Mouse (Mus musculus): ENCODE measurements at regions not wholly inside any gene's neighbourhood (a gene's known extent, or its start where the extent isn't known, plus 50 kb on each side); places are given as distances from the start of the nearest gene placed in this dataset.

DNA sequence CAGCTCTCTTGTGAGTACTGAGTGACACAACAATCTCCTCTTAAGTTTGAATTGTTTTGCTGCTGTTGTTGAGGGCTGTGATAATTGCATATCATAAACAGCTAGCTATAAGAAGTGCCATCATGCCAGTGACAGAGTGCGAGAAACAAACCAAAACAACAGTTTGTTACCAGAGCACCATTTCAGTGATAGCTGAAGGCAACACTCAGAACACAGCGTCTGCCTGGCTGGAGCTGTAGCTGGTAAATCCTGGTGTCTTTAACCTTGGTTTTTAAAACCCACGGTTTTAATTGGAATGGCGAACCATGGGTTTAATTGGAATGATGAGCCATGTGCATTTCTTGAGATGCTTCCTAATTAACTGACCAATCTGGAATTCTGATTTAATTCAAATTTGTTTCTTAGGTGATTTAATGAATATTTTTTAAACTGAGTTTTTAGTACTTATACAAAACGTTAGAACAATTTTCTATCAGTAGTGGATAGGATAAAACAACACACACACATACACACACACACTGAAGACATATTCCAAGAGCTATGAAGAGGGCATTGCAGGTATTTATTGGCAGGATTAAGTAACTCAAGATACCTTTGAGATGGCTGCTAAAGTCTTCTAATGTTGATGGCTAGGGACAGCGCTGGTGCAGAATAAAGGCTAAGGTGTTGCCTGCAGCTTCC is 284.2 kb upstream of the Emcn start:
- Histone ChIP-seq H3K27ac (peak overlapping the region; percentile 68), H3K4me3 (no peak overlapping the region)
- no peak for TF ChIP-seq CTCF (IDR thresholded peaks at IDR 0.05)
- intact Hi-C loops (cut with DNase I): loop anchor here (5.0 kb wide), 1 partner anchor 156 kb away; no protein-coding TSS in a partner anchor
- no peak for DNase-seq (ENCODE audit: extremely low spot score in 1 of 2, low spot score in 2 of 2)

DNA sequence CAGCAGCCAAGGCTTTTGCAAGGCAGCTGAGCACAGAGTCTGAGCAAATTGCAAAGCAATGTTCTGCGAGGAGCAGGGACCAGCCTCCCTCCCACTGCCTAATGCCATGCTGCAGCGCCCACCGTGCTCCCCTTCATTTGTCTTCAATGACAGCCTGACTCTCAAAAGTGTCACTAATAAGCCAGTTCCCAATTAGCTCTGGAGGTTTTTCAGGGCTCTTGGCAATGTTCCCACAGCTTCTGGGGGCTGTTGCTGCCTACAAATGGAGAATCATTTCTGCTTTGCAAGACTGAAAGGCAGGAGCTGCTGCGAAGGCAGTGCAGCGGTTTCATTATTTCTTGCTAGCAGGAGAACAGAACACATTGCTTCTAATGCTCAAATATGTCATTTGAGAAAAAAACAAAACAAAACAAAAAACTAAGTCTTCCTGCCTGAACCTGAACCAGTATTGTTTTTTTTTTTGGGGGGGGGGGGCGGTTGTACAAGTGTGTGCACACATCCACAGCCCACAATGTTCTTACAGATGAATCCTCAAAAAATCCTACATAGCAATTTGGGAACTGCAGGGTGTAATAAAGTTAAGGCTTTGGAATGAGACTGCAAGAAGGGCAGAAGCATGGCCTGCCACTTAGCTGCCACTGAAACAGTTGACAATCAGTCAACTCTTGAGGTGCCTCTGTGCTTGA is 283.5 kb upstream of the Emcn start:
- no peak overlapping the region for H3K4me3 ChIP-seq
- peak overlapping the region; percentile 68 for H3K27ac ChIP-seq
- intact Hi-C loops (cut with DNase I): loop anchor here (5.0 kb wide), 1 partner anchor 155 kb away; no protein-coding TSS in a partner anchor
- no peak for TF ChIP-seq CTCF (IDR thresholded peaks at IDR 0.05)
- DNase-seq (ENCODE audit: extremely low spot score in 1 of 2, low spot score in 2 of 2): peak; percentile 67 to 83

DNA sequence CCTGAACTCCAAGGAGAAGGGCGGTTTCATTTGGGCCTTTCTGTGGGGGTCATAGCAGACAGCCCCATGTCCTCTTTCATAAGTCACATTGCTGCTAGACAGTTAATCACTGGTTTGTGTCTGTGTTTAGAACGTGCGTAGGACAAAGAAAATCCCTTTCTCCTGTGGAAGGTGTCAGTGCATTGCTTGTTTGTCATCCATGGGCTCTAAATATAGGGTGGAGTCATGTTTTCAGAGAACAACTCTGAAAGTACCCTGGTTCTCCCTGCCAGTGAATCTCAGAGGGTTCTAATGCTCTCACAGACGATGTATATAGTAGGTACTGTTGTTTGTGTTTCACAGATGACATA is 283.0 kb upstream of the Emcn start:
- no peak for DNase-seq (ENCODE audit: extremely low spot score in 1 of 2, low spot score in 2 of 2)
- no peak overlapping the region for H3K4me3 ChIP-seq
- peak overlapping the region; percentile 68 for H3K27ac ChIP-seq
- intact Hi-C loops (cut with DNase I): loop anchor here (5.0 kb wide), 1 partner anchor 154 kb away; no protein-coding TSS in a partner anchor
- no peak for TF ChIP-seq CTCF (IDR thresholded peaks at IDR 0.05)

DNA sequence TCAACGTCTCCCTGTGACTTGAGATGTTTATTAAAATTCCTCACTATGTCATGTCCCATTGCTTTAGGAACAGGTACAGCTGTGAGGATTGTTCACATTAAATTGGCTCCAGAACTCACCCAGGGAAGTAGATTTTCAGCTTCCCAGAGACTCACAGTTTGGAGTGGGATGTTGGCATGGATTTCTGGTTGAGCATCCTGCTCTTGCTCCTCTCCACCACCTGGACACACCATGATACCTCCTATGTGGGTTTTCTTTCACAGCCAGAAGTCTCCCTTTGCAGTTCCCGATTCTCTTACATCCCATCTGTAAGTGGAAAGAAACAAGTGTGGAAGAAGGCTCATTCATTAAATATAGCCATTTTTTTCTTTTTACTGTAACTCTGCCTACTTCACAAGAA is 278.8 kb upstream of the Emcn start:
- intact Hi-C loops (cut with DNase I): loop anchor here (10.0 kb wide), 1 partner anchor 353 kb away; no protein-coding TSS in a partner anchor
- no peak for DNase-seq (ENCODE audit: extremely low spot score in 1 of 2, low spot score in 2 of 2)
- Histone ChIP-seq H3K4me3 (no peak overlapping the region), H3K27ac (no peak overlapping the region)
- no peak for TF ChIP-seq CTCF (IDR thresholded peaks at IDR 0.05)

DNA sequence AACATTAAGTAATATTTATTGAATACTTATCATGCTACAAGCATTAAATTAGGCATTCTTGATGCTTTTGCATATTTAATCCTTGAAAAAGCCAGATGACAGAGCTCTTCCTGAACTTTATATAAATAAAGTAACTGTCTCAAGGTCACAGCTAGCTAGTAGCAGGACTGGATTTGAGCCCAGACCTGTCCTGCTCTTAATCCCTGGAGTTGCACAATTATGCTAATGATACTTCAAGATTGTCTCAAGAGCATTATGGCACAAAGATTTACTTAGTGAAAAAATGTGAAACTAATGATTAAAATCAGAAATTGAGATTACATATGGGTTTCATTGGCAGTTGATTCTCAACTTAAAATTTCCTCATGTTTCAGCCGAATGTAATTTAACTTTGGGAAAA is 273.5 kb upstream of the Emcn start:
- intact Hi-C loops (cut with DNase I): loop anchor here (10.0 kb wide), 1 partner anchor 347 kb away; no protein-coding TSS in a partner anchor
- TF ChIP-seq CTCF (IDR thresholded peaks at IDR 0.05): no peak
- no peak overlapping the region for H3K27ac ChIP-seq
- H3K4me3 ChIP-seq: no peak overlapping the region
- DNase-seq (ENCODE audit: extremely low spot score in 1 of 2, low spot score in 2 of 2): no peak

DNA sequence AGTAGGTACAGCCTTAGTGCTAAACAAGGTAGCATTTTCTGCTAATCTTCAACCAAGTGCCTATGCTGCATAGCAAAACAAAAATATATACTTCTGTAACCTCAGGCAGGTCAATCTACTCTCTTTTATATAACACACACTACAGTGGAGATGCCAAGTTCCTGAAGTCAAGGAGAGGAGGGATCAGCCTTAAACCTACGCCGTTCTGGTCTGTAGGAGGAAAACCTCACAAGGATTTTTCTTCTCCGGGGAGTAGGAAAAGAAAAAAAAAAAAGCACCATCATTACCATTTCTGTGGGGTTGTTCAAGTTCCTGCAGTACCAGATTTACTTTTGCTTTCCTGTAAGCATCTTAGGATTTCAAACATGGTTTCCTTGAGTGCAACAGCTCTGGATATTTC is 271.5 kb upstream of the Emcn start:
- TF ChIP-seq CTCF (IDR thresholded peaks at IDR 0.05): no peak
- DNase-seq (ENCODE audit: extremely low spot score in 1 of 2, low spot score in 2 of 2): no peak
- Histone ChIP-seq H3K27ac (peak overlapping the region; percentile 41), H3K4me3 (no peak overlapping the region)
- intact Hi-C loops (cut with DNase I): loop anchor here (10.0 kb wide), 1 partner anchor 345 kb away; no protein-coding TSS in a partner anchor

DNA sequence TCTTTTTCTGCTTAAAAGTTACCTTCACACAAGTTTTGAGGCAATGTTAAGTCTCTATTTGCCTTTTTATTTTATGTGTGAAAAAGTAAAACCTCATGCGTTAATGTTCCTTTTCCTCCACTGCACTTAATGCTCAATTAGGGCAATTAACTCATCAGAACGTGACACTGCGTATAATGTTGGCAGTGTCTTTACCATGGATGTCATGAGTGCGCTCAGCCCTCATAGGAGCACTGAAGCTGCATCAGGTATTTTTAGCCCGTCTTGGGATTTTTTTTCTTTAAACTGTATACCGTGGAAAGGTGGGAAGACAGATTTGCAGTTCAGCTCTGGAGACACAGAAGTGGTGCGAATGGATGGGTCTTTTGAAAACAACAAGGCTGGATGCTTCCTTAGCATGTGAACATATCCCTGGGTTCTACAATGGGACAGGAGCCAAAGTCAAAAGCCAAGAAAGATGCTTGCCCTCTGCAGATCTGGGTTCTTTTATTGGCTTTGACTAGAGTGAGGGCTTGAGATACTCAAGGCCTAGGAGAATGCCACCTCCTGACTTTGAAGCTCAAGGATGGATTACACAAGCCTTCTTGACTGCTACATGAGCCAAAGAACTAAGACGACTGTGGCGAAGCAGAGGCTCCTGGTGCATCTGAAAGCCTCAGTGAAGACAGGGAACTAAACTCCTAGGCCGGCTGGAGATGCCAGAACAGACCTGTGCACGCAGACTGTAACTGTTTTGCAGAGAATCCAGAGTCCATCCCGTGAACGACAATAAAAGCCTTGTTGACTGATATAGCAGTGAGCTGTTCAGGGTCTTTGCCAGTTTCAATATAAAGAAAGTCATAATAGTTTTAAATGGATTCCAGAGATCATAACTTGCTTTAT is 262.9 kb upstream of the Emcn start:
- TF ChIP-seq CTCF (IDR thresholded peaks at IDR 0.05): no peak
- intact Hi-C loops (cut with DNase I): loop anchor here (5.0 kb wide), 1 partner anchor 59 kb away; no protein-coding TSS in a partner anchor
- Histone ChIP-seq H3K27ac (no peak overlapping the region), H3K4me3 (no peak overlapping the region)
- DNase-seq (ENCODE audit: extremely low spot score in 1 of 2, low spot score in 2 of 2): no peak

DNA sequence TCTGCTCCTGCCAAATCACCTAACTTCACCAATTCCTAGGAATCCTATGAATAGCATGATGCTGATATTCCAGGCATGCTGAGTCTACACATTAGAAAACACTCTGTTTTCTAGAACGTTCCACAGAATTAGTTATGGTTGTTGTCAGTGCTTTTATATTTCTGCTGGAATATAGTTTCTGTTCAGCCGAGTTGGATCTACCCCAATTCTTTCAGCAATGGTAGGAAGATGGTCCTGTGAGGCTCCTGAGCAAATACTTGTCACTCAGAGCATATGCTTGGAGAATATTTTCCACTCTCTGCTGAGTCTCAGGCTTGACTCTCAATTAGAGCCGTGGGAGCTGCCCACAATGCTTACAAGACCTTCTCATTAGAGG is 262.3 kb upstream of the Emcn start:
- intact Hi-C loops (cut with DNase I): loop anchor here (5.0 kb wide), 1 partner anchor 59 kb away; no protein-coding TSS in a partner anchor
- DNase-seq (ENCODE audit: extremely low spot score in 1 of 2, low spot score in 2 of 2): no peak
- H3K27ac ChIP-seq: no peak overlapping the region
- no peak overlapping the region for H3K4me3 ChIP-seq
- no peak for TF ChIP-seq CTCF (IDR thresholded peaks at IDR 0.05)

DNA sequence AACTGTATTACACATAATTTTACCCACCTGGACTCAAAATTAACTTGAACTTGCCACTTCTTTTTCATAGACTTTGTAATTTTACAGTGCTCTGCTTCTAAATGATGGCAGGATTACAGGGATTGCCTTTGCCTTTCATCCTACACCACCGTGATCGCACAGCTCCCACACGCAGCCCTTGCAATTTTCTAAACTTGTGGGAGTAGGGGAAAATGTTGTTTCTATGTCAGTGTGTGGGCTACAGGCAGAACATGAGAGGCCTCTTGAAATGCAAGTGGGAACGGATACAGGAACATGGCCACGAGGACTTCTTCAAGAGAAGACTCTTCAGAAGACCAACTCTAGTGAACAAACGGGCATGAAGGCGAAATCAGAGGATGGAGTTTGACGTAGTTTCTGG is 254.0 kb upstream of the Emcn start:
- Histone ChIP-seq H3K4me3 (no peak overlapping the region), H3K27ac (peak overlapping the region; percentile 34; the same call in 1 of the 2 replicates)
- DNase-seq (ENCODE audit: extremely low spot score in 1 of 2, low spot score in 2 of 2): peak in 1 of 2 experiments; percentile 28
- intact Hi-C loops (cut with DNase I): no loop called here
- no peak for TF ChIP-seq CTCF (IDR thresholded peaks at IDR 0.05)

DNA sequence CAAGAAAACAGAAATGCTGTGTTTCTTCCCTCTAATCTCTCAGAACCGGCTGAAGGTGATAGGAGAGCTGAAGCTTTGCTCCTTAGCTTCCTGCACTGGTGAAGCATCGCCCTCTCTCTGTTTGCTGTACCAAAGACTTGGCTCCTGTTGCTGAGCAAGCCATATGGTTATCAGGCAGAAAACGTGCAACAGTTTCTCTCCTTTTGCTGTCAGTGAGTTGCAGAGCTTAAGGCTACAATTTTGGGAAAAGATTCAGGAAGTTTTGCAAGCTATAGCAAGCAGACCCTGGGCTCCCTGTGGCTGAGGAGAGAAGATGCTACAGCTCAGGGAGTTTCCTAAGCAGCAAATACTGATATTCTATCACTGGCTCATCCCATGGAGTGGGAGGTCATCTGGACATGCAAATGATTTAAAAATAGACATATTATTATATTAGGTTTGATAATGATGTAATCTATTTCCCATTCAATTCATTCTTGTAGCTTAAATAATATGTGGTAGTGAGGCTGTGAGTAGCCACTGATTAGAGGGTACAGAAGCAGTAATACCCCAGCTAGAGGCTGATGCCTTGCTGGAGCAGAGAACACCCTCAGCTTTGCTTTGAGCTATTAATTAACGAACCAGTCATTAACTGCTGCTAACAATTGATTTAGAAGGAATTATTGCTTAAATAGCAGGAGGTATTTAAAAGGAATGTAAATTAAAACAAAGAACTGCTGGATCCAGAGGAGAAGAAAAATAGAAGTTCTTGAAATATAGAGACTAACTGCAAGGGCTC is 240.1 kb upstream of the Emcn start:
- Histone ChIP-seq H3K27ac (peak overlapping the region; percentile 37; the same call in 1 of the 2 replicates), H3K4me3 (no peak overlapping the region)
- TF ChIP-seq CTCF (IDR thresholded peaks at IDR 0.05): no peak; the same call in 1 of the 2 replicates
- intact Hi-C loops (cut with DNase I): no loop called here
- peak in 1 of 2 experiments; percentile 25 for DNase-seq (ENCODE audit: extremely low spot score in 1 of 2, low spot score in 2 of 2)

DNA sequence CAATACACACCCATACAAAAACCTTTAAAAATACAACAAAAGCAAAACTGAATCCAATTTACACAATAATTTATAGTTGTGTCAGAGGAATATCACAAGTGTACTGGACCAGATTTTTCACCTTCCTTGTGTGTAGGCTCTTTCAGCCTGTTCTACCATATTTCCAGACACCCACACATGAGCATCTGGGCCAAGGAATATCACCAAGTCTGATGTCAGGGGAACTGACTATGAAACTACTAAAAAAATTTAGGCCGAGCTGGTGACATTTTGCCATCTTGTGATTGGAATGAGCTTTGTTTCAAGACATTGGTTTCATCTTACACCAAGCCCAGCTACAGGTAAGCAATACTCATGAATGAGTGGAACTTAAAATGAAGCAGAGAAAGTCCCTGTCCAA is 234.9 kb upstream of the Emcn start:
- intact Hi-C loops (cut with DNase I): loop anchor here (5.0 kb wide), 1 partner anchor 101 kb away; no protein-coding TSS in a partner anchor
- no peak for DNase-seq (ENCODE audit: extremely low spot score in 1 of 2, low spot score in 2 of 2)
- no peak for TF ChIP-seq CTCF (IDR thresholded peaks at IDR 0.05)
- no peak overlapping the region for H3K4me3 ChIP-seq
- peak overlapping the region; percentile 53 for H3K27ac ChIP-seq

All from left cerebral cortex, adult 2 months (tissue).